Mouse (Mus musculus) skeletal muscle tissue, postnatal 0 days (tissue): Measurements from ENCODE around the gene Cldn8. TPM values are rescaled to one million over a fixed set of nuclear protein-coding genes. Genes with fewer than 3 reads are reported as not detected.

Experiments
- polyA plus RNA-seq: library from polyadenylated mRNA; unstranded; fragments of >200 nt; fragmentation: Nextera tagmentation; extraction: Ambion mirVana; gene quantifications from 2 replicates; pipeline ENCODE4 v1.2.1, GENCODE M21; 2015

The Cldn8 gene
- 0.05 TPM in 1 of 2 replicates, not detected in the other for polyA plus RNA-seq

DNA sequence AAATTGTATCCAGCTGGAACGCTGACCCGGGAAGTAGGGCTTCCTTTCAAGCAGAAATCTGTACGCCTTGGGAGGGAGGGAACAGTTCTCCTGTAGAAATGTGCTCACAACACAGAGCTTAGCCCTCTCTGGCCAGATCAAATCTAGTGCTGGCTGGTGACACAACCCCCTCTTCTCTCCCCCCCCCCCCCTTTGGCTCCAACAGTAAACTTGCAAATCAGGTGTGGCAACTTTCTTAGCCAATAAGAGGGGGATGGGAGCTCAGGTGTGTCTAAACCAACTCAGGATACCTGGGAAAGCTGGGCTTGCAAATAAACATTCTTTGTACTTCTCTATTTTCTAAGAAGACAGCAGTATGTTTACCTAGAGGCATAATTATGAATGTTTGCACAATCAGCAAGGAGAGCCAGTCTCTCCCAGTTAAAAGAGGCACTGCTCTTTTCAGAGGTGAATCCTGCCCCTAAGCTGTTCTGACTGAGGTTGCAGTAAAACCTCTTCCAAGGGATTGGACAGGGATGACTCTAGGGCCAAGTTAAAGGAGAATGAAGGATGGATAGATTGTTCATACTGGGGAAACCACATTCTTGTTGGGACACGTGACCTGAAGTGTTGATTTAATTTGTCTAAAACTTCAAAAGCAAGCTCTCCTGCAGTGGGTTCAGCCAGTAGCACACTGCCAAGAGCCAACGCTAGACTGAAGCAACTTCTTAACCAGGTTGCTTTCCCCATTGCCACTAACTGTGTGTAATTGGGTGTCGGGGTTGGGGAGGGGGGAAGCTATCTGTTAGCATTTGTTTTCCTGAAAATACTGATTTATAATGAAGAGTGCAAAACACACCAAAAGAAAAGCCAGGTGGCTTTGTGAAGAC lies at the start of gene Cldn8:
Gene Cldn8, minus strand, starts transcription at position 139 of the 869 bp plus-strand sequence.

DNA sequence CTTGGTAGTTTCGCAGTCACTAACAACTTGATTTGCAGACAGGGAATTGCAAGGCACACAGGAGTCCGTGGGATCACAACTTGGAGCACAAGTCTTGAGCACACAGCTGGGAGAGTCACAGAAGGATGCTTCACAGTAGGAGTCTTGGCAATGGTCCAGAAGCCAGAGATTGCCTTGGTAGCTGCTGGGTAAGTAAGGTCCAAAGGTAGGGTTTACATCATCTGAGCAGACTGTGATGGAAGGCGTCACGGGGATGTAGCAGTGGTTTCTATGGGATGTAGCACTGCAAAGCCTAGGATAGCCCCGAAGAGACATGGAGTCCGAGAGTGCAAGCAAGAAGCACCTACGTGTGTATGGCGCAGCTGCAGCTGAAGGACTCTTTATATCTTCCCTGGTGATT lies 48.9 kb upstream of the Cldn8 start, which contains the start of gene Krtap24-1:
Gene Krtap24-1, minus strand, starts transcription at position 358 of the 400 bp plus-strand sequence.

Other genes with a start within 250 kb of the Cldn8 start
- not detected in 2 replicates for gene Cldn17, start 56.2 kb downstream of the Cldn8 start, polyA plus RNA-seq
- not detected in 2 replicates for gene Krtap24-1, start 49.1 kb upstream of the Cldn8 start, polyA plus RNA-seq
- 0.19 TPM in 1 of 2 replicates, not detected in the other for gene 2310079G19Rik, start 64.5 kb upstream of the Cldn8 start, polyA plus RNA-seq
- gene Krtap26-1, start 84.6 kb upstream of the Cldn8 start, polyA plus RNA-seq, result not detected in 2 replicates
- gene Krtap27-1, start 108.5 kb upstream of the Cldn8 start, polyA plus RNA-seq, result not detected in 2 replicates
- not detected in 2 replicates for gene 2310061N02Rik, start 144.8 kb upstream of the Cldn8 start, polyA plus RNA-seq
- gene Krtap13-1, start 165.7 kb upstream of the Cldn8 start, polyA plus RNA-seq, result not detected in 2 replicates
- gene Krtap13, start 188.5 kb upstream of the Cldn8 start, polyA plus RNA-seq, result not detected in 2 replicates
- not detected in 2 replicates for gene 2310034C09Rik, start 195.7 kb upstream of the Cldn8 start, polyA plus RNA-seq
- not detected in 2 replicates for gene 2310057N15Rik, start 211.0 kb upstream of the Cldn8 start, polyA plus RNA-seq
- gene Gm5965, start 214.7 kb upstream of the Cldn8 start, polyA plus RNA-seq, result not detected in 2 replicates
- gene Gm20741, start 249.0 kb upstream of the Cldn8 start, polyA plus RNA-seq, result not detected in 2 replicates